Mouse (Mus musculus) embryonic fibroblast, embryonic 13.5 days (primary cell): Measurements from ENCODE around the gene Fbxo48. TPM values are rescaled to one million over a fixed set of nuclear protein-coding genes. Genes with fewer than 3 reads are reported as not detected.

Experiments used
- H3K27ac ChIP-seq: 2 replicates; pipeline ENCODE4 v1.5.1; 2012; ENCODE audit warnings: low read length, control low read depth, inconsistent platforms; ENCODE audit not compliant: insufficient read depth
- H3K4me1 ChIP-seq: 2 replicates; pipeline ENCODE4 v1.6.1; 2011; ENCODE audit warnings: low read length; ENCODE audit not compliant: control insufficient read depth, insufficient read depth
- H3K4me3 ChIP-seq: 2 replicates; pipeline ENCODE4 v1.5.1; 2011; ENCODE audit warnings: mild to moderate bottlenecking, control low read depth, low read length; ENCODE audit not compliant: insufficient read depth
- CTCF ChIP-seq: IDR thresholded peaks from 2 replicates; pipeline ENCODE4 v1.5.1; 2011; ENCODE audit warnings: mild to moderate bottlenecking, control low read depth, low read length, moderate library complexity, borderline replicate concordance; ENCODE audit not compliant: insufficient read depth
- POLR2A ChIP-seq: IDR thresholded peaks from 2 replicates; pipeline ENCODE4 v1.6.1; 2011; ENCODE audit warnings: low read depth, mild to moderate bottlenecking, control low read depth, low read length, moderate library complexity
- polyA plus RNA-seq: library from polyadenylated mRNA; stranded (reverse); fragments of >200 nt; gene quantifications from 2 replicates; pipeline ENCODE4 v1.2.4, GENCODE M21; 2011; ENCODE audit warnings: low read depth; ENCODE audit not compliant: missing spikeins, insufficient read length

Fbxo48 gene
- polyA plus RNA-seq, 1 experiment: 5.4 TPM

DNA sequence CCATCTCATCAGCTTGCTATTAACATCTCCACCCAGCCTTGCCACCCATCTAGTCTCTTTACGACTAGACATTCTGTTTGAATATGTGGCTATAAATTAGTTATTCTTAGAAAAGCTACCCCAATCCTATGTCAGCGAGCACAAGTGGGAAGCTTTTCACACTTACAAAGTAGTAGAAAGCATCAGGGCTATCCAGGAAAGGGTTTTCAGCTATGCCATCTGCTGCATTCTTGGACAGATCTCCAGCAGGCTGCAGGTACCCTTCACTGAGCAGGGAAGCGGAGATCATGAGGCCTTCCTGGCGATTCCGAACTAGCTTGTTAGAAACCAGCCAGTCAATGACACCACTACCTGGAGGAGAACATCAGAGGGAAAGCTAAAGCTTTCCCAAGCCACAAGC is 38.7 kb downstream of the Fbxo48 start:
- Histone ChIP-seq H3K27ac (no peak overlapping the region), H3K4me1 (no peaks in the 10 kb centered on the region), H3K4me3 (no peak overlapping the region)
- TF ChIP-seq CTCF (no peak), POLR2A (no peak)

DNA sequence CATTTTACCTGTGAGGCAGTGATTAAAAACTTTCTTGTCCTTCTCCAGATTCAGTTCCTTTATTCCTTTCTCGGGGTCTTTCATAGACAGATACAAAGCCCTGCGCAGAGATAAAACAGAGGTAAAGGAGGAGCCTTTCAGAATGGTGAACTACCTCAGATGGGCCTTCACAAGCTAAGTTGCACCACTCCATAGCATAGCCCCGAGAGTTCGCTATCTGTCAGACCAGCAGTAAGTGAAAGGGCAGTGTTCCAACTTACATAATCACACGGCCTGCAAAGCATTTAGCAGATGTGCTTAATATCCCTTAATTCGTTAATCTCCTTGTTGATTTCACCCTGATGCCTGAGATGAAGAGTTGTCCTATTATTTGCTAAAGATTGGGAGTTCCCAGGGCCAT is 41.7 kb downstream of the Fbxo48 start:
- TF ChIP-seq POLR2A (no peak), CTCF (no peak)
- Histone ChIP-seq H3K4me1 (no peaks in the 10 kb centered on the region), H3K4me3 (no peak overlapping the region), H3K27ac (no peak overlapping the region)

DNA sequence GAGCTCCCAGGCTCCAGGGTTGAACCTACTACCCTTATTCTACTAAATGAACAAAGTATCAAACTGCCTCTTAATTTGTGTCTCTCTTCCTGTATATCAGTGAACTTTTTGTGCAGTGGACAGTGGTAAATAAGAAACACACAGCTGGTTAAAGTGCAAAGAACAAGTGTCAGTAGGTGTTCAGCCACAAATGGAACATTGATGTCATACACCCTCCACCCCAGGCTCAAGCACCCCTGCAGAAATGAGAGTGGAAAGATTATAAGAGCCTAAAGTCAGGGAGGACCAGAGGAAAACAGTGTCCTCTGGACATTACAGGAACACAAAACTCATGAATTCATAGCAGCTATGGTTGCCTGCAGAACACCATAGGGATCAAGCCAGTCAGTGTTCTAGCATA is 45.6 kb downstream of the Fbxo48 start:
- no peaks in the 10 kb centered on the region for H3K4me1 ChIP-seq
- H3K27ac ChIP-seq: no peak overlapping the region
- no peak overlapping the region for H3K4me3 ChIP-seq
- no peak for TF ChIP-seq POLR2A
- TF ChIP-seq CTCF: no peak

DNA sequence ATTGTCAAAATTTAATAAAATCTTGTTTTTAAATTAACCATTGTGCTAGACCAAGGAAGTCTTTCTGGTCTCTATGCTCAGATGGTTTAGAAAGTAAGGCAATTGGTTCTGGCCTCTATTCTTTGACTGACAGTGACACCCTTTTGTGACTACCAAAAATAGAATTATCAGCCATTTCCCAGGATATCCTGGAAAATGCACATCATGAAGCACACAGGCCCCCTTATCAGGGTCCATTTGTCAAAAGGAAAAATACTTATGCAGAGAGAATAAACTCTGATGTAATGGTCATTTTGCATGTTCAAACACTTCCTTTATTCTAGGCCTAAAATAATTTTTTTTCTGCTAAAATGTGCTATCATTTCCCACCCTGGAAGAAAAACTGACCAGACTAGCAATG is 46.3 kb downstream of the Fbxo48 start:
- no peak for TF ChIP-seq POLR2A
- no peak for TF ChIP-seq CTCF
- Histone ChIP-seq H3K4me1 (no peaks in the 10 kb centered on the region), H3K27ac (no peak overlapping the region), H3K4me3 (no peak overlapping the region)

DNA sequence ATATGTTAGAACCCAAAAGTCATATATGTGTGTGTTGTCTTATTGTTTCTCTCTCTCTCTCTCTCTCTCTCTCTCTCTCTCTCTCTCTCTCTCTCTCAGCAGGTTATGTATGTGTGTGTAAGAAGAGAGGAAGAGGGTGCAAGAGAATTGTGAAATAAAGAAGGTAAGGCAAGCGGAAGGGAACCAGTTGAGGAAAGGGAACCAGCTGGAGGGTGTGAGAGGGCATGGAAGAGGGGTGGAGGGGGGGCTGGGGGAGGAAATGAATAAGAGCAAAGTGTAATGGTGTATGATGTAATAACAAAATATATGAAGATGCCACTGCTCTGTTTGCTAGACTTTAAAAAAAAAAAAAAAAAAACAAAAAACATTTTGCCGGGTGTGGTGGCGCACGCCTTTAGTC is 48.2 kb downstream of the Fbxo48 start:
- TF ChIP-seq CTCF (no peak), POLR2A (no peak)
- Histone ChIP-seq H3K27ac (no peak overlapping the region), H3K4me3 (no peak overlapping the region), H3K4me1 (no peaks in the 10 kb centered on the region)

DNA sequence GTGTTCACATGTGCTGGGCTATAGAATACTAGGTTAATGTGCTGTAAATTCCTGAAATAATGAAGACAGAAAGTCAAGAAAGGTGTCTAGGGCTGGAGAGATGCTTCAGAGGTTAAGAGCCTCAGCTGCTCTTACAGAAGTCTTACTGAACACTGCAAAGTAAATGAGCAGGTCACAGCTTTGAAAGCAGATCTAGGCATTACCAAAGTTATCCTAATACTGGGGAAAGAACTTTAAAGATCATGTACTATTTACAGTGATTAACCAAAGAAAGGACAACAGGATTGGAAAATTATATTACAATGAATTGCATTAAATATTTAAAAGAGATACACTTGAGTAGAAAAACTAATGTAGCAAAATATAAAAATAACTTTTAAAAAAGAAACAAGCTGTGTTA is 48.8 kb downstream of the Fbxo48 start:
- Histone ChIP-seq H3K27ac (no peak overlapping the region), H3K4me1 (no peaks in the 10 kb centered on the region), H3K4me3 (no peak overlapping the region)
- TF ChIP-seq CTCF (no peak), POLR2A (no peak)

DNA sequence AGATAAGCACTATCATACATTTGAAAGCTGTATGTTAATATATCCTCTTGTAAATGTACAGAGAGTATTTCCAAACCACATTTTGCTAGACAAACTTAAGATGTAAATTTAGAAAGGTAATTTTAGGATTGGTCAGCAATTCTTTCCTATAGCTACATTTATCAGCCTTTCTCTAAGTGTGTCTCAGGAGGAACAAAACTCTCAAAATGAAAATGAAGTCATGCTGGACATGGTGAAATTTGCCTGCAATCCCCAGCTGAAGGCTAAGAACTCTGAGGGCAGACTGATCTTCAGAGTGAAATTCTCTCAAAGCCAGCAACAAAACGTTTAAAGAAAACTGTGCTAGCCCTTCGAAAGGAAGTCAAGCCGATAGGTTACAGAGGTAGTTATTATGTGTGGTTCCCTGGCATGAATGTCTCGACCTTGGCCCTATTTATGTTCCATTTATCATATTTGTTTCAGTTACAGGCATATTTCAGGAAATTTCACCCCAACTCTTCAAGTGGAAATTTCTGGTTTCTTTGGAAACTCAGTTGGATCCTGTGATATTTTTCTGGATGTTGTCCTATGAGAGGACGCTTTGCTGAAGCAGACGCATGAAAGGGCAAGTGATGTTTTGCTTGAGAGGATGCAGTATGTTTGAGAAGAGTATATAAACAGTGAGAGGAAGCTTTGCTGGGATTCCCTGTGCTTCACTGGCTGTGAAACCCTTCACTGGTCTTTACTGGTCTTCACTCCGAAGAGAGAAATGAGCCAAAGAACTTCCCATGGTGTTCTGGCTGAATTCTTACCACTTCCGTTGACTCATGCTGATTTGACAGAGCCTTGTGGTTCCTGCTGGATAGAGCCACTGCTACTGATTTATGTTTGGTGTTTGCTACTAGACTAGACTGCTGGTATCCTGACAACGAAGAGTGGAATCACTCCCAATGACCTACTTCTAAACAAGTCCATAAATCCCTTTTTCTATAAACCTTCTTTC is 49.5 kb downstream of the Fbxo48 start:
- TF ChIP-seq CTCF (no peak), POLR2A (no peak)
- no peak overlapping the region for H3K4me3 ChIP-seq
- no peaks in the 10 kb centered on the region for H3K4me1 ChIP-seq
- H3K27ac ChIP-seq: peak overlapping the region; percentile 40

DNA sequence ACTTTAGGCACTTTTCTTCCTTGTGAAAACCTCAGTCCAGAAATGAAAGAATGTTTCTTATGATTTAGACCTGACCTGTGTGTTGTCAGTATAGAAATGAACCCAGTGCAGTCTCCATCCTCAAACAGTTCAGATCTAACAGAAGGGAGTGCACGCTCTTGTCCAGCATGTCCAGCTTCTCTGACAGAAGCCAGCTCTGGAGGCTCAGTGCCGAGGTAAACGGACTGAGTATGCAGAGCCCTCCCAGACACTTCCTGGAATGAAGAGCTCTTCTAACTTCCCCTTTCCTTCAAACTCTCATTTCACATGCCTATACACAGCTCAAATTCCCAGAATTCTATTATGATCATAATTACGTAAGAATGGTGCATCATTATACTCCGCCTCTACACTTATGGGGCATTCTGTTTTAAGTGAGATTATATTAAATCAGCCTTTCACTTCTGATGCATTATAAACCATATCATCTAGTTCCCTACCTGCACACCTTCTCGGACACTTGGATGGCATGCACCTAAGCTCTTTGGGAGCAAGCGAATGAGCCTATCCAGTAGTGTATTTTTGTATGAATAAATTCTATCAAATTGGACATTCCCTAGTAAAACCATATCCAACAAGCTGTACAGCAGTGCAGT is 51.7 kb downstream of the Fbxo48 start:
- Histone ChIP-seq H3K27ac (no peak overlapping the region), H3K4me3 (no peak overlapping the region), H3K4me1 (no peaks in the 10 kb centered on the region)
- no peak for TF ChIP-seq POLR2A
- TF ChIP-seq CTCF: no peak

DNA sequence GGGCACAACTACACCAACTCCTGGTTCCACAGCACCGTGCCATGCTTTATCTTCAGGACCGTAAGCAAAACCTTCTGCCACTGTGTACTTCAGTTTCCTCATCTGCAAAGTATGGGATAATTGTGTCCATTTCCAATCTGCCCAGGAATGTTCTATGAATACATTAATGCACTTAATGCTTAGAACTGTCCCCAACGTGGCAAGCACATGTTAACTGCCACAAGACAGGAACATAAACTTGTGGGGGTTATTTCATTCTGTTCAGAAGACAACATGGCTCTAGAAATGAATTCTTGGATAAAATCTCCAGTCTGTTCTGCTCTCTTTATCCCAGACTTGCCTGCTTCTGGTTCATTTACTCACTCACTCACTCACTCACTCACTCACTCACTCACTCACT is 52.6 kb downstream of the Fbxo48 start:
- Histone ChIP-seq H3K27ac (no peak overlapping the region), H3K4me1 (no peaks in the 10 kb centered on the region), H3K4me3 (no peak overlapping the region)
- no peak for TF ChIP-seq POLR2A
- no peak for TF ChIP-seq CTCF

Other genes starting within 250 kb of the Fbxo48 start
- gene Egfr, start 199.2 kb upstream of the Fbxo48 start, polyA plus RNA-seq: 74.9 and 97.8 TPM in 2 replicates
- 19.5 and 25.9 TPM in 2 replicates for gene Cnrip1, start 100.2 kb downstream of the Fbxo48 start, polyA plus RNA-seq
- 1.2 and 3.2 TPM in 2 replicates for gene Plek, start 101.0 kb downstream of the Fbxo48 start, polyA plus RNA-seq
- 135 and 153 TPM in 2 replicates for gene Ppp3r1, start 207.9 kb downstream of the Fbxo48 start, polyA plus RNA-seq
- 19.9 and 20.3 TPM in 2 replicates for gene Wdr92, start 230.7 kb downstream of the Fbxo48 start, polyA plus RNA-seq